Mouse (Mus musculus) heart, embryonic 16.5 days (tissue): Measurements from ENCODE around the gene Gpalpp1. TPM values are rescaled to one million over a fixed set of nuclear protein-coding genes. Genes with fewer than 3 reads are reported as not detected.
A peak's percentile ranks its signal among the peaks of the same experiment; 100 is the strongest.

ENCODE experiments used
- ATAC-seq: fragments of 200-750 bp; cut with Nextera tagmentation; replicated peaks from 2 replicates; pipeline ENCODE4 v1.8.0; 2017; ENCODE audit warnings: moderate number of reproducible peaks; ENCODE audit not compliant: insufficient read depth, low FRiP score; ENCODE audit errors: extremely low read depth
- H3K27ac ChIP-seq: fragments of 300-500 bp; sonication (generic); 2 replicates; pipeline ENCODE4 v1.5.1; 2014; ENCODE audit warnings: mild to moderate bottlenecking, low read length, control low read depth, moderate library complexity
- H3K27me3 ChIP-seq: fragments of 300-500 bp; sonication (generic); 2 replicates; pipeline ENCODE4 v1.6.1; 2014; ENCODE audit warnings: low read length, mixed read lengths; ENCODE audit not compliant: control insufficient read depth, insufficient read depth
- H3K36me3 ChIP-seq: fragments of 300-500 bp; sonication (generic); 2 replicates; pipeline ENCODE4 v1.6.1; 2014; ENCODE audit not compliant: control insufficient read depth, insufficient read depth
- H3K4me1 ChIP-seq: fragments of 300-500 bp; sonication (generic); 2 replicates; pipeline ENCODE4 v1.6.1; 2014; ENCODE audit warnings: low read length, mixed read lengths; ENCODE audit not compliant: control insufficient read depth, insufficient read depth
- H3K4me2 ChIP-seq: fragments of 300-500 bp; sonication (generic); 2 replicates; pipeline ENCODE4 v1.6.1; 2014; ENCODE audit warnings: low read depth, mild to moderate bottlenecking, control low read depth, low read length
- H3K4me3 ChIP-seq: fragments of 300-500 bp; sonication (generic); 2 replicates; pipeline ENCODE4 v1.5.1; 2014; ENCODE audit warnings: mild to moderate bottlenecking, control low read depth, low read length
- H3K9ac ChIP-seq: fragments of 300-500 bp; sonication (generic); 2 replicates; pipeline ENCODE4 v1.6.1; 2014; ENCODE audit warnings: low read length, control low read depth
- H3K9me3 ChIP-seq: fragments of 300-500 bp; sonication (generic); replicated peaks from 2 replicates; pipeline ENCODE4 v1.6.1; 2016; ENCODE audit warnings: low read length; ENCODE audit not compliant: control insufficient read depth
- WGBS: fragments of 180-500 bp; shearing (Covaris S2); extraction: QIAGEN DNeasy Blood & Tissue Kit; methylation state at CpG from one replicate; pipeline ENCODE4 v1.1.7; 2014; 5-methylcytosine and 5-hydroxymethylcytosine counted together
- polyA plus RNA-seq: library from polyadenylated mRNA; unstranded; fragments of >200 nt; fragmentation: Nextera tagmentation; extraction: Ambion mirVana; gene quantifications from 2 replicates; pipeline ENCODE4 v1.2.1, GENCODE M21; 2015

Gene Gpalpp1
- polyA plus RNA-seq, 1 experiment from 2014 or later, result 9.4 TPM

DNA sequence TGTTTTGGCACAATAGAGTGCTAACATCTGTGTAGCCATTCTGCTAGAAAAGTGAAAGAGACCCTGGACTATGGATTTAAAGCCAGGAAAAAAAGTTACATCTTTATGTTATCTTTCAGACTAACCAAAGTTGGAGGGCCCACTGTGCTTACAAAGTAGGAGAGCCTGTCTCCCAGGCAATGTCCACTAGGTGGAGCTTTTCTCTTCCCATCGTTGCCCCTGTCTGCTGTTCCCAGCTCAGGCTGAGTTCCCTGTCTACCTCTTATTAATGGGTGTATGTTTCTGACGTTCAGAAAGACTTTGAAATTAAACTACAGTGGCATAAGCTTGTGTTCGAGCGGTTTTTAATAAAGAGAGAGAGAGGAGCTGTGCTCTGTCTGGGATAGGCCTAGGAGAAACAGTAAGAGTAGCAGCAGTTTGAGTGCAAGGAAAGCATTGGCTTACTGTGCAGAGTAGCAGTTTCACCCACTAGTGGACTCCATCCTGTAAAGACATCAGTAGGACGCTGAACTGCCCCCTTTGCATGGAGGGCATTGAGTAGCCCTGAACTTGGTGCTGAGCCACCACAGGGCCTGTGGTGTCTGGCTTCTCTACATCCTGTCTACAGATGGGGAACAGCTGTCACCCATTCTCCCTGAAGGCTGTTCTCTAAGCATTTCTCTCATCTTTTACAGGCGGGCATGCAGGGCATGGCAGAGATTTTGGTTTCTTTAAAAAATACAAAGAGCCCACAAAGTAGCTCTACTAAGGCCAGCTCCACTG, 11.5 kb upstream of the Gpalpp1 start:
- Histone ChIP-seq H3K4me3 (no peak overlapping the region), H3K9me3 (no peaks in the 10 kb centered on the region), H3K9ac (no peak overlapping the region), H3K36me3 (peaks cover 40% of the 10 kb centered on the region), H3K27ac (peak overlapping the region; percentile 45), H3K4me2 (no peak overlapping the region), H3K27me3 (no peaks in the 10 kb centered on the region), H3K4me1 (peaks cover 11% of the 10 kb centered on the region)
- 53% methylated on average over 6 of the region's 6 CpGs for WGBS
- ATAC-seq, result no peak; the same call in 1 of the 2 replicates

DNA sequence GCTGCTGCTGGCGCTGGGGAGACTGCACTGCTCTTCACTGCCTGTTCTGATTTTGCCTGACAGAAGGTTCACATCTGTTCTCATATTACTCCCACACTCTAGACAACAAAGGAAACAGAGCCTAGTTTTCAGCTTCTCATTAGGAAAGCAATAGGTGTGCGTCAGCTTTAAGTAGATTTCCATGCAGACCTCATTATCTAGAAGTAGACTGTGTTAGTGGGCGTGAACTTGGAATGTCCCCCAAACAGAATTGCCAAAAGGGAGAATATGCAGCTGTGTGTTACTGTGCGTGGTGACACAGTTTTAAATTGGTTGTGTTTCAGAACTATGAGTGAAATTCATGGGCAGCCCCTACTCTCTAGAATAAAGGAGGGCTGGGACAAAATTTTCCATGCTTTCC, 9.9 kb upstream of the Gpalpp1 start:
- H3K36me3 ChIP-seq, result peaks cover 33% of the 10 kb centered on the region
- no peak for ATAC-seq
- H3K9ac ChIP-seq, result no peak overlapping the region
- H3K27me3 ChIP-seq, result no peaks in the 10 kb centered on the region
- H3K9me3 ChIP-seq, result no peaks in the 10 kb centered on the region
- H3K4me3 ChIP-seq, result no peak overlapping the region
- H3K27ac ChIP-seq, result no peak overlapping the region
- H3K4me2 ChIP-seq, result no peak overlapping the region
- peaks cover 11% of the 10 kb centered on the region for H3K4me1 ChIP-seq
- WGBS, result 81% methylated on average over 4 of the region's 4 CpGs

DNA sequence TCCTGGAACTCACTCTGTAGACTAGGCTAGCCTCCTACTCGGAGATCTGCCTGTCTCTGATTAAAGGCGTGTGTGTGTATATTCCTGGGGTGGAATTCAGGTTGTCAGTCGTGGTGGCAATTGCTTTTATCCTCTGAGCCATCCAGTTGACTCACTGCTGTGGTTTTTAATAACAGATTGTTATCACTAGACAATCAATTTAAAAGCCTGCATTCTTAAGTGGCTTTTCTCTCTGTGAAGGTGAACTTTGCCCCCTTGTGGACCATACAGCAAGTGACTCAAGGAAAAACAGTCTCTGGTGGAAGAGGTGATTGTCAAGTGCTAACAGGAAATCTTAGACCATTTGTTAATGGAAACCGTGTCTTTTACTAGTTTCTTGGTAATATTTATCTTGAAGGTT, 8.4 kb upstream of the Gpalpp1 start:
- no peaks in the 10 kb centered on the region for H3K9me3 ChIP-seq
- H3K4me3 ChIP-seq, result no peak overlapping the region
- no peak for ATAC-seq
- no peaks in the 10 kb centered on the region for H3K27me3 ChIP-seq
- no peak overlapping the region for H3K27ac ChIP-seq
- 74% methylated on average over 4 of the region's 4 CpGs for WGBS
- H3K36me3 ChIP-seq, result peaks cover 24% of the 10 kb centered on the region
- H3K4me1 ChIP-seq, result peaks cover 11% of the 10 kb centered on the region
- no peak overlapping the region for H3K4me2 ChIP-seq
- no peak overlapping the region for H3K9ac ChIP-seq

- Histone ChIP-seq H3K36me3 (peaks cover 21% of the 10 kb centered on the region), H3K9ac (no peak overlapping the region), H3K4me3 (no peak overlapping the region), H3K27me3 (no peaks in the 10 kb centered on the region), H3K4me1 (peaks cover 5% of the 10 kb centered on the region), H3K4me2 (no peak overlapping the region), H3K27ac (no peak overlapping the region), H3K9me3 (no peaks in the 10 kb centered on the region)
- WGBS, result 86% methylated on average over 5 of the region's 5 CpGs
- ATAC-seq, result no peak
These were observed 5.2 kb upstream of the Gpalpp1 start for GRCm38 (mm10) chr14:76115744-76116143.

DNA sequence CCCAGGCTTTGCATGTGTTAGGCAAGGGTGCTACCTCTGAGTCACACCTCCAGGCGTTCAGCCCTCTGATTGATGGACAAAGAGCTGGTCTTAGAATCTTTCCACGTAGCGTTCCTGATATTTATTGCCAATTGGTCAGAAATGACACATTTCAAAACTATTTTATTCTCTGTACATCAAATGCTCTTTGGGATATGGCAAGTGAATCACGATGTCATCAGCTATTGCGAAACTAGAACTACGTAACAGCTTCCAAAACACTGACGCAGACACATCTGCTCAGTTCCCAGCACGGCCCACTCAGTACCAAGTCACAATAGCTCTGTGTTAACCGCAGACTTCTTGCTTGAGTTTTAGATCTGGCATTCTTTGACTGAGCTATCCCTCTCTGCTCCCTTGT, 11.0 kb downstream of the Gpalpp1 start:
- Histone ChIP-seq H3K36me3 (peaks cover 34% of the 10 kb centered on the region), H3K4me1 (no peaks in the 10 kb centered on the region), H3K27me3 (no peaks in the 10 kb centered on the region), H3K9ac (no peak overlapping the region), H3K4me2 (no peak overlapping the region), H3K27ac (no peak overlapping the region), H3K4me3 (no peak overlapping the region), H3K9me3 (no peaks in the 10 kb centered on the region)
- no peak for ATAC-seq
- 90% methylated on average over 9 of the region's 9 CpGs for WGBS

- no peak for ATAC-seq
- Histone ChIP-seq H3K4me1 (no peaks in the 10 kb centered on the region), H3K9ac (no peak overlapping the region), H3K27ac (no peak overlapping the region), H3K4me2 (no peak overlapping the region), H3K4me3 (no peak overlapping the region), H3K9me3 (no peaks in the 10 kb centered on the region), H3K27me3 (no peaks in the 10 kb centered on the region), H3K36me3 (peaks cover 38% of the 10 kb centered on the region)
- WGBS, result 89% methylated on average over 5 of the region's 5 CpGs
These were observed 12.7 kb downstream of the Gpalpp1 start for GRCm38 (mm10) chr14:76097815-76098214.

DNA sequence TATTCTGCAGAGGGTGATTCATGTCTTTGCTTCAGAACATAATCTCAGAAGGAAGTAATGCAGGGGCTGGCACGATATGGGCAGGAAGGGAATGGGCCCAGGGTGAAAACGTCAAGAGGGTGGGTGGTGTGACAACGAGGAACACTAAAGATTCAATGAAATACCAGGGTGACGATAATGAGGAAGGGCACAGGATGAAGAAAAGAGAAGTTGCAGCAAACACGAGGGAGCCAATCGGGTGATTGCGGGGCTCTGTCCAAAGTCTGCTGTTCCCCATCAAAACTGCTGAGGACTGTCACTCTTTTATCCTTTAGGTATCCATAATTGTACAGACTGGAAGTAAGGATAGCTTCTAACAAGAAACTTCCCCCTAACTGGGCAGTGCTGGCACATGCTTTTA, 13.3 kb downstream of the Gpalpp1 start:
- no peak overlapping the region for H3K4me2 ChIP-seq
- no peaks in the 10 kb centered on the region for H3K9me3 ChIP-seq
- no peak overlapping the region for H3K9ac ChIP-seq
- WGBS, result 85% methylated on average over 7 of the region's 7 CpGs
- H3K27me3 ChIP-seq, result no peaks in the 10 kb centered on the region
- peaks cover 38% of the 10 kb centered on the region for H3K36me3 ChIP-seq
- H3K27ac ChIP-seq, result no peak overlapping the region
- no peaks in the 10 kb centered on the region for H3K4me1 ChIP-seq
- no peak for ATAC-seq
- no peak overlapping the region for H3K4me3 ChIP-seq

GRCm38 (mm10) chr14:76084188-76084587, 26.4 kb downstream of the Gpalpp1 start:
- WGBS, result 47% methylated on average over 3 of the region's 3 CpGs
- H3K27me3 ChIP-seq, result no peaks in the 10 kb centered on the region
- no peak overlapping the region for H3K27ac ChIP-seq
- no peak overlapping the region for H3K9ac ChIP-seq
- no peaks in the 10 kb centered on the region for H3K9me3 ChIP-seq
- 0 out of 2 replicates have a peak, but pooled peaks cover 2% of the 10 kb centered on the region for H3K4me1 ChIP-seq
- ATAC-seq, result no peak
- H3K4me2 ChIP-seq, result no peak overlapping the region
- H3K4me3 ChIP-seq, result no peak overlapping the region
- H3K36me3 ChIP-seq, result 0 out of 2 replicates have a peak, but pooled peaks cover 3% of the 10 kb centered on the region

DNA sequence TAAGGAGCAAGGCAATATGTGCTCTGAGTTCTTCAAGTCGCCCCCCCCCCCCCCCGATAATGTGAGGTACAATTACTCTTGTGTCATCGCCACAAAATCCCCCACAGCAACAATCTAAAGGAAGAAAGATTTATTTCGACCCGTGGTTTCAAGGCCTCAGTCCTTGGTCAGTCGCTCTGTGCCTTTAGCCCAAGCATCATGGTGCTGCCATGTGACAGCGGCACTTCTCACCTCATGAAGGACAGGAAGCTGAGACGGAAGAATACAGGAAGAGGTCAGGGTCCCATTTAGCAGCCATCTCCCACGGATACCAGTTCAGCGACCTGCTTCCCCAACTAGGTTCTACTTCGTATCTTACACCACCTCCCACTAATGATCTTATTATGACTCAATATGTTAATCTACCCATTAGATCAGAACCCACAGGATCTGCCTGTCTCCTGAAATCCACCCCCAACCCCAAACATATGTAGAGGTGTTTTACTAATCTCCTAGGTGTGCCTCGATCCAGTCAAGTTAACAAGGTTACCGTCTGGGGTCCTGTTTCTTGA, 28.4 kb downstream of the Gpalpp1 start:
- Histone ChIP-seq H3K27me3 (no peaks in the 10 kb centered on the region), H3K9ac (no peak overlapping the region), H3K9me3 (no peaks in the 10 kb centered on the region), H3K4me3 (no peak overlapping the region), H3K27ac (no peak overlapping the region), H3K36me3 (0 out of 2 replicates have a peak, but pooled peaks cover 3% of the 10 kb centered on the region), H3K4me1 (0 out of 2 replicates have a peak, but pooled peaks cover 2% of the 10 kb centered on the region), H3K4me2 (no peak overlapping the region)
- no peak for ATAC-seq
- WGBS, result 79% methylated on average over 13 of the region's 13 CpGs
